Mouse (Mus musculus) hindbrain, embryonic 14.5 days (tissue): Measurements from ENCODE around the gene Cyp11a1. TPM values are rescaled to one million over a fixed set of nuclear protein-coding genes. Genes with fewer than 3 reads are reported as not detected.

Source experiments
- ATAC-seq: fragments of 200-750 bp; cut with Nextera tagmentation; 2 replicates; pipeline ENCODE4 v1.8.0; 2017; ENCODE audit warnings: moderate number of reproducible peaks, mild to moderate bottlenecking, moderate TSS enrichment, moderate library complexity; ENCODE audit not compliant: low FRiP score
- DNase-seq: peaks from one replicate; pipeline ENCODE4 v3.0.0-alpha.2; 2015; ENCODE audit warnings: low spot score
- H3K27ac ChIP-seq: fragments of 300-500 bp; sonication (generic); 2 replicates; pipeline ENCODE4 v1.5.1; 2014; ENCODE audit warnings: mild to moderate bottlenecking, moderate library complexity
- H3K27me3 ChIP-seq: fragments of 300-500 bp; sonication (generic); 2 replicates; pipeline ENCODE4 v1.6.1; 2014; ENCODE audit warnings: mild to moderate bottlenecking, low read length, mixed read lengths; ENCODE audit not compliant: control insufficient read depth, insufficient read depth
- H3K36me3 ChIP-seq: fragments of 300-500 bp; sonication (generic); replicated peaks from 2 replicates; pipeline ENCODE4 v1.6.1; 2014; ENCODE audit not compliant: control insufficient read depth, insufficient read depth
- H3K4me1 ChIP-seq: fragments of 300-500 bp; sonication (generic); replicated peaks from 2 replicates; pipeline ENCODE4 v1.6.1; 2014; ENCODE audit warnings: antibody characterized with exemption, low read length, mixed read lengths; ENCODE audit not compliant: control insufficient read depth, insufficient read depth
- H3K4me2 ChIP-seq: fragments of 300-500 bp; sonication (generic); replicated peaks from 2 replicates; pipeline ENCODE4 v1.6.1; 2014; ENCODE audit warnings: mild to moderate bottlenecking, moderate library complexity
- H3K4me3 ChIP-seq: fragments of 300-500 bp; sonication (generic); replicated peaks from 2 replicates; pipeline ENCODE4 v1.5.1; 2014; ENCODE audit warnings: mild to moderate bottlenecking, low read length
- H3K9ac ChIP-seq: fragments of 300-500 bp; sonication (generic); 2 replicates; pipeline ENCODE4 v1.6.1; 2014
- H3K9me3 ChIP-seq: fragments of 300-500 bp; sonication (generic); 2 replicates; pipeline ENCODE4 v1.6.1; 2016; ENCODE audit warnings: low read length; ENCODE audit not compliant: control insufficient read depth
- WGBS: fragments of 180-500 bp; shearing (Covaris S2); extraction: QIAGEN DNeasy Blood & Tissue Kit; methylation state at CpG from one replicate; pipeline ENCODE4 v1.1.7; 2014; 5-methylcytosine and 5-hydroxymethylcytosine counted together
- polyA plus RNA-seq: library from polyadenylated mRNA; unstranded; fragments of >200 nt; fragmentation: Nextera tagmentation; extraction: Ambion mirVana; gene quantifications from 2 replicates; pipeline ENCODE4 v1.2.1, GENCODE M21; 2014

Cyp11a1 gene
- polyA plus RNA-seq, 1 experiment from 2014 or later = 0.39 TPM

DNA sequence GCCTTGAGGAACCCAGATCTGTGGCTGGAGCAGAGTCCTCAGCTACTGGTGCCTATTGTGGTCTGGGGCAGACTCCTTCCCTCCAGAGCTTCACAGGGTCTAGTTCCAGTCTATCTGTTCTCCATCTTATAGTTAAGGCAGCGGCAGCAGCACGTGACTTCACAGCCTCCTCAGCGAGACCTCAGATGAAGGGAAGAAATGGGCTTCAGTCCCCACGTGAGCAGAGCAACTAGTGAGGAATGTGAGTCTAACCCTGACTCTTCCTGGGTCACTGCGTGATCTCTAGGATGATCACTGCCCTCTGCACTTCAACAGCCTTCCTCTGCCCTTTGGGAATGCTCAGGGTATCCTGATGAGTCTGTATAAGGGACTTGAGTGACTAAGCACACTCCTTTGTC is 42.2 kb upstream of the Cyp11a1 start:
- Histone ChIP-seq H3K4me1 (no peaks in the 10 kb centered on the region), H3K4me2 (no peak overlapping the region), H3K4me3 (no peak overlapping the region), H3K9me3 (no peaks in the 10 kb centered on the region), H3K27ac (no peak overlapping the region), H3K27me3 (no peaks in the 10 kb centered on the region), H3K9ac (no peak overlapping the region), H3K36me3 (peaks cover 29% of the 10 kb centered on the region)
- no peak for ATAC-seq
- WGBS = 69% methylated on average over 5 of the region's 5 CpGs
- no peak for DNase-seq

DNA sequence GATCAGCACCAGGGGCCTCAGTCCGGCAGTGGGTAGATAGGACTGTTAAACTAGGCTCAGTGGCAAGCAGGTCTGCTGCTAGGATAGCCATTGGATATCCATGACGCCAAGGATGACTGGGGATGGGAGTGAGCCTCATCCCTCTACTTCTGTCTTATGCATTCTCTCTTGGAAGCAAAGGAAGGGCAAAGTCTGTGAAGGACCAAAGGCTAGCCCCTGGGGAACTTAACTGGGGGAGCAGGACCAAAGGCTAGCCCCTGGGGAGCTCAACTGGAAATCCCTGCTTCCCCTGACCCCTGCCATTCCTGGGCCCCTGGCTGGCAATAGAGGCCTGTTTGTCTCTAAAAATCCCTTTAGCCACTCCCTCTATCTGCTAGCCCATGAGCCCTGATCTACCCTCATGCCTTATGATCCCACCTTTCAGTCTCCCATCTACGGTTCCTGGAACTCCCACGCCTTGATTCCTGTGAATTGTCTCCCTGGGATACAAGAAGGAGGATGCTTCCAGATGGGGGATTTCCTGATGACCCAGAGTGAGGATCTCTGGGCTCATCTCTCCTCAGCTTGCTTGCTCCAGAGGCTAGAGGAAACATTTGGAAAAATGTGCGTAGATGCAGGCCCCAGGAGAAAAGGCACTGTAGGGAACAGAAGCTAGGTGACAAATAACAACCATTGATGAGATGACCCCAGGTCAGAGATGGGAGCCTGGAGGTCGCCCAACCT is 41.5 kb upstream of the Cyp11a1 start:
- H3K27me3 ChIP-seq = no peaks in the 10 kb centered on the region
- H3K27ac ChIP-seq = no peak overlapping the region
- ATAC-seq = no peak
- no peak overlapping the region for H3K9ac ChIP-seq
- H3K4me2 ChIP-seq = no peak overlapping the region
- peaks cover 22% of the 10 kb centered on the region for H3K36me3 ChIP-seq
- no peaks in the 10 kb centered on the region for H3K9me3 ChIP-seq
- WGBS = 68% methylated on average over 6 of the region's 6 CpGs
- no peak for DNase-seq
- no peaks in the 10 kb centered on the region for H3K4me1 ChIP-seq
- no peak overlapping the region for H3K4me3 ChIP-seq

DNA sequence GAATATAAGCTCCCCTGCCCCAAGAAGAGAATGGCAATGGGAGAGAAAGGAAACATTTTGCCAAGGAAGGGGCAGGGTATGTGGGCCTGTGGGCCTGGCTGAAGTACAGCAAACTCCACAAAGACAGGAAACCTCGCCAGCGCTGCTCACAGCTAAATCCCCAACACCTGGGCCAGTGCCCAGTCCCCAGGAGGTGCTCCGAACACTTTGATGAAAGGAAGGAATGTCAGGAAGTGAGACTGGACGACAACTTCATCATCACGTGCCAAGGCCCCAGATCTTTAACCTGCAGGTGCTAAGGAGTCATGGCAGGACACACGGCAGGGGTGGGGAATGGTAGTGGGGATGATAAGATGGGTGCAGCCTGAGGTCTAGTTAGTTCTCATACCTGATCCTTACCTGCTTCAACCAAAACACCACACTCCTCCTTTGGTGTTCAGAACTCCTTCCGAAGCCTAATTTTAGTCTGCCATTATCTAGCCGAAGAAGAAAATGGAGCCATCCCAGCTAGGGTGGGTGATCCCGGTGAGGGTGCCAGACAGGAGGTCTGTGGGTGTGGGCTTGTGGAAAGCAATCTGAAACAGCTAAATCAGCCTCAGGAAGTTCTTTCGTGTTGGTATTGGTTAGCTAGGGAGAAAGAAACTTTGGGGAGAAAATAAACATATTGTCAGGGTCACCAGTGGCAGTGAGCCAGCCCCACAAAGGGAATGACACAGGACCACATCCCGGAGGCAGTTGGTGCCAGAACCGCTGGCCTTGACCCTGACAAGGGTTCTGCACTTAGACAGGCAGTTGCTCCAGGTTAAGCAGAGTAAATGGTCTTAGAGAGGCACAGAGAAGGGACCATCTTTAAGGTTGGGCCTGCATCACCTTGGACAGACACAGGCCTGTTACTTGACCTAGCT is 40.7 kb upstream of the Cyp11a1 start:
- no peaks in the 10 kb centered on the region for H3K27me3 ChIP-seq
- no peaks in the 10 kb centered on the region for H3K9me3 ChIP-seq
- ATAC-seq (no peak), DNase-seq (no peak)
- no peak overlapping the region for H3K27ac ChIP-seq
- H3K4me2 ChIP-seq = no peak overlapping the region
- 76% methylated on average over 12 of the region's 12 CpGs for WGBS
- peaks cover 15% of the 10 kb centered on the region for H3K36me3 ChIP-seq
- no peak overlapping the region for H3K4me3 ChIP-seq
- H3K9ac ChIP-seq = no peak overlapping the region
- no peaks in the 10 kb centered on the region for H3K4me1 ChIP-seq

DNA sequence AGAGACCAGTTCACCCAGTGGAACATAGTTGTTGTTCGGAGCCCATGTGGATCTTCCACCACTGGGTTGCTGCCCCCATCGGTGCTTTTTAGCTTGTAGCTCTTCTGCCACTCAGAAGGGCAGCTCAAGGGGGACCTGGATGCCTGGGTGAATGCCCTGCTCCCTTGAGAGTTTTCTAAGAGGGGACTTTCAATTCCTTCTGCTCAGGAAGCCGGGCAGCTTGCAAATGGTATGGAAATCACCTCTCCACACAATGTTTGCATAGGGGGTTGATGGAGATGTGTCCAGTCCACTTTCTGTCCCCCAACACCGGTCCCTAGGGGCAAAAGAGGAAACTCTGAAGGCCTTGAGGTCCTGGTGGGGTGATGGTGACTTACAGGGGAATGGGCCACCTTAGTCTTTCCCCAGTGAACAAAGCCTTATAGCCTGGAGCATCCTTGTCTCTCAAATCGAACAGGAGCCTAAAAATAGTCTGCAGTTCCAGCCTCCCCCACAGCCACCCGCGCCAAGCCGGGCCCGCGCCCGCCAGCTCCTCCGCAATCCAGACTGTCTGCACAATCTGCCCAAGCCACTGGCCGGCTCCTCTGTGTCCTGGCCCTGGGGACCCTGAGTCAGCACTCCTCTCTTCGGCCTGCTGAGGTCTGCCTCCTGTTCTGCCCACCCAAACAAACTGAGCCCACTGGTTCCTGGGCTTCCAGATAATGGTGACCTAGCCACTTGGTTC is 38.8 kb upstream of the Cyp11a1 start:
- Histone ChIP-seq H3K27ac (no peak overlapping the region), H3K9ac (no peak overlapping the region), H3K27me3 (no peaks in the 10 kb centered on the region), H3K4me2 (no peak overlapping the region), H3K36me3 (no peaks in the 10 kb centered on the region), H3K4me1 (no peaks in the 10 kb centered on the region), H3K9me3 (no peaks in the 10 kb centered on the region), H3K4me3 (no peak overlapping the region)
- 80% methylated on average over 14 of the region's 14 CpGs for WGBS
- no peak for DNase-seq
- ATAC-seq = no peak

DNA sequence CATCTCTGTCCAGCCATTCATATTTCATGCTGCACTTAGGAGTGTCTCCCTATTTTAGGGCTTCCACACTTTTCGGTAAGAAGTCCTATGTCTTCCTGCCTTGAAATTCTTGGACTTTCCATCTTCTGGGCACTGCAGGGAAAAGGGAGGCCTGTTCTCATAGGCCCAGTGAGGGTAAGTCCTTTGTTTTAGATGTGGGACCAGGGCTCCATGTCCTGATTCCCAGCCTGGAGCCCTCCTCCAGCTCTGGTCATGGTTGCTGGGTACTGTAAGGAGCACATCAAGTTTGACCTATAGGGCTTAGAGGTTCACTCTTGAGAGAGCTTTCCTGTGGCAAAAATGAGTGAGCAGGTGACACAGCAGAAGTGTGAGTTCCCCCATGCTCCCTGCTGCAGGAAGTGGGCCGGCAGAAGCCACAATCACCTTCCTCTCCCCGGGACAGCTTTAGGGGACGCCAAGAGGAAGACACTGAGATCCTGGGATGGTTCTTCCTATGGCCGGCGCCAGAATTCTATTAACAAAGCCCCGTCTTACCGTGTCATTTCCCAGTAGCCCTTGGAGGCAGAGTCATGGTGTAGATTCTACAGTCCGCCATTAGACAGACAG is 37.9 kb upstream of the Cyp11a1 start:
- H3K4me3 ChIP-seq = no peak overlapping the region
- no peak overlapping the region for H3K4me2 ChIP-seq
- no peak for ATAC-seq
- no peak for DNase-seq
- no peaks in the 10 kb centered on the region for H3K4me1 ChIP-seq
- no peak overlapping the region for H3K27ac ChIP-seq
- no peaks in the 10 kb centered on the region for H3K27me3 ChIP-seq
- WGBS = 91% methylated on average over 9 of the region's 9 CpGs
- H3K9ac ChIP-seq = no peak overlapping the region
- H3K9me3 ChIP-seq = no peaks in the 10 kb centered on the region
- H3K36me3 ChIP-seq = no peaks in the 10 kb centered on the region

DNA sequence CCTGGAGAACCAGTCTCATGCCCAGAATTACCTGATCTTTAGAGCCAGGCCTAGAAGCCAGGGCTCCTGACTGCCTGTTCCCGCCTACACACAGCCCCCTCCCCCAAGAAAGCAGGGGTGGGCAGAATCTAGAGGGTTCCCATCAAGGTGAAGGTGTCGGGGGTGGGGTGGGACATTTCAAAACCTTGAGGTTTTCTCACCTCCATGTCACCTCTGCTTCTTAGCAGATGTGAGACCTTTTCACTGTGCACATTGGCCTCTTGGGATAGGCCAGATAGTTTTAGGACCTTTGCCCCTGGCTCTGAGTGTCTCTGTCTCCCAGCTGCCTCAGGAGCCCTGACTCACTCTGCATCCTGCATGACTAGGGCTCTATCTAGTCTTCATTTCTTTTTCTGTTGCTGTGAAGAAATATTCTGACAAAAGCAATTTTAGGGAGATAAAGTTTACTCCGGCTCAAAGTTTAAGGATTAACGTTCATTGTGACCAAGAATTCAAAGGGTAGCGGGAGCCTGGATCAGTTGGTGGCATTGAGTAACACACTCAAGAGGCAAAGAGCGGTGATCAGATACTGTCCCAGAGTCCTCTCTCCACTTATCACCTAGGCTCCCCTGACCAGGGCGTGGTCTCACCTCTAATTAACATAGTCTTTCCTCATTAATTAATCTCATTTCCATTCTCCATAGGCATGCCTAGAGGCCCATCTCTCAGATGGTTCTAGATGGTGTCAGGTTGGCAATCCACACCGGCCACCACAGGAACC is 37.2 kb upstream of the Cyp11a1 start:
- Histone ChIP-seq H3K9me3 (no peaks in the 10 kb centered on the region), H3K27ac (no peak overlapping the region), H3K4me3 (no peak overlapping the region), H3K27me3 (no peaks in the 10 kb centered on the region), H3K36me3 (no peaks in the 10 kb centered on the region), H3K4me1 (no peaks in the 10 kb centered on the region), H3K4me2 (no peak overlapping the region), H3K9ac (no peak overlapping the region)
- DNase-seq (no peak), ATAC-seq (no peak)
- WGBS = 94% methylated on average over 8 of the region's 8 CpGs

DNA sequence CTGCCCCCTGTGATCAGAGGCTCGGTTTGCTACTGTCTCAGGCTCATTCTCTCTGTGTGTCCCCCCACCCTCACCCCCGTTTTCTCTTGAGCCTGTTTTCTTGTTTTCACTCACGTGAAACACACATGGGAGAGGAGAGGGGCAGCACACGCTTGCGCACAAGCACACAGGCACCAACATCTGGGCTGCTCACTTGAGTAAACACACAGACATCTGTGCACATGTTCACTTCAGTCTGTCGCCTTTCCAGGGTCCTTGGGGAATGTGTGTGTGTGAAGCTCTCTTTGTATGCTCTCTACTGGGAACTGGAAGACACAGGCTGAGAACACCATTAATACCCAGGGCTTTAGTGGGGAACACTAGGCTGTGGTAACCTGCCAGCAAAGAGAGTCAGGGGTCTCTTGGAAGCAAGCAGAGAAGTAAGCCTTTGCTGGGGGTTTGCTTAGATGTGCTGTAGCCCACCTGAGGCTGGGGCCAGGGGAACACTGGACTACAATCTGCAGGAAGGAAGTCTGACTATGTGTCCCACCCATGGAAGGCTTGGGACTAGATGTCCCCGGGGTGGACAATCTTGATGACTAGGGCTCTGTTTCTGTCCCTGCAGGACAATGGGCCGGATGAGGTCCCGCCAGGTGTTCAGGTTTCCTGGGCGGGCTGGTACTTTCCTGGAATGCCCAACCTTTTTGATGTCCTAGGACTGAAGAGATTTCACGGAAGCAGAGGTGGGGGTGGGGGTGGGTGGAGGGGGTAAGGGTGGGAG is 36.3 kb upstream of the Cyp11a1 start:
- Histone ChIP-seq H3K4me1 (no peaks in the 10 kb centered on the region), H3K27me3 (no peaks in the 10 kb centered on the region), H3K4me2 (no peak overlapping the region), H3K9me3 (no peaks in the 10 kb centered on the region), H3K36me3 (no peaks in the 10 kb centered on the region), H3K27ac (no peak overlapping the region), H3K9ac (no peak overlapping the region), H3K4me3 (no peak overlapping the region)
- DNase-seq (no peak), ATAC-seq (no peak)
- 77% methylated on average over 11 of the region's 11 CpGs for WGBS

DNA sequence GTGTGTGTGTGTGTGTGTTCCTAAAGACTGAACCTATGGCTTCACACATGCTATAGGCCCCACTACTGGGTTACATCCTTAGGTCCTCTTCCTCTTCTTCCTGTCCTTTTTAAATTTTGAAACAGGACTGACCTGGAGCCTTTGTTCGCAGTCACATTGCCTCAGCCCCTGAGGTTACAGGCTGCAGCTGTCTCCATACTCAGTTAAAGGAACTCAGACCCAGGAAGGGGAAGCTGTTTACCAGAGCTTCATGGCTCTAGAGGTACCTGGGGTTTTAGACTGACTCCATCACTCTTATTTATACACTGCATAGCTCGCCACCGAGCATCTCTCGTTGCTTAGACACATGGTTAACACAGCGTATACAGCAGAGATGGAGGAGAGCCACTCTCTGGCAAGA is 34.8 kb upstream of the Cyp11a1 start:
- no peaks in the 10 kb centered on the region for H3K4me1 ChIP-seq
- no peaks in the 10 kb centered on the region for H3K27me3 ChIP-seq
- H3K9me3 ChIP-seq = no peaks in the 10 kb centered on the region
- H3K4me2 ChIP-seq = no peak overlapping the region
- no peak overlapping the region for H3K4me3 ChIP-seq
- 95% methylated on average over 5 of the region's 5 CpGs for WGBS
- no peak overlapping the region for H3K9ac ChIP-seq
- no peaks in the 10 kb centered on the region for H3K36me3 ChIP-seq
- no peak for DNase-seq
- H3K27ac ChIP-seq = no peak overlapping the region
- no peak for ATAC-seq
